Mouse (Mus musculus) left cerebral cortex, adult 9 months (tissue): ENCODE measurements around the gene Rps29.
"Not testable (repeated sequence)": the region's sequence is repeated elsewhere in the genome, so short reads cannot be mapped to it uniquely, and the experiment has no call there.

Source experiments
- DNase-seq, 2 experiments: peaks; one replicate each; pipeline ENCODE4 v3.0.0; 2022; ENCODE audit warnings: low spot score in 2 of 2

Gene Rps29

DNA sequence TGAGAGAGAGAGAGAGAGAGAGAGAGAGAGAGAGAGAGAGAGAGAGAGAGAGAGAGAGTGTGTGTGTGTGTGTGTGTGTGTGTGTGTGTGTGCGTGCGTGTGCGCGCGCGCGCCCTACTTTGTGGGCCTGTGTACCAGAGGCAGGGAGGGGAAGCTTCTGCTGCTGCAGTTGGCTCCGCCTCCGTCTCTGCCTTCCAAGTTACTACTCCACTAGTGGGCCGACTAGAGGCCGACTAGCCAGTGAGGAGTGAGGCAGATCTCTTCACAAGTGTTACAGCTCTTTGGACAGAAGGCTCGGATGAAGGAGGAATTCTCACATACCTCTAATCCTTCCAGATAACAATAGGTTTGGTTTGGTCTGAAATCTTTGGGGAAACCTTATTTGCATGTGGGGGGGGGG lies 20.4 kb upstream of the Rps29 start:
- DNase-seq: no peak

DNA sequence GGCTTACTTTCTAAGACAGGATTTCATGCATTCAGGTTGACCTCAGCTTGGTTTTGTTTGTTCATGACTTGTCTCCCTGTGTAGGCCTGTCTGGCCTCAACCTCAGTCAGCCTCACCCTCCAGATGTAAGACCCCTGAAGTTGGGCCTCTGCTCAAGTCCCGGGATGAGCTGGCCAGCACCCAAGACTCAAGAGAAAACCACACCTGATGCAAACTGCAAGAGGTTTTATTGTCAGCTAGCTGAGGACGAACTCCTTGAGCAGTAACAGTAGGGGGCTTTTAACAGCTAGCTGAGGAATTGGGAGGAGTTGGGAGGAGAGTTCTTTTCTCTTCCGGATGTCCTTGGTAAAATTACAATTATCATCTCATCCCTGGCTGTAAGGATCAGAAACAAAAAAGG lies 18.5 kb upstream of the Rps29 start:
- no peak for DNase-seq

DNA sequence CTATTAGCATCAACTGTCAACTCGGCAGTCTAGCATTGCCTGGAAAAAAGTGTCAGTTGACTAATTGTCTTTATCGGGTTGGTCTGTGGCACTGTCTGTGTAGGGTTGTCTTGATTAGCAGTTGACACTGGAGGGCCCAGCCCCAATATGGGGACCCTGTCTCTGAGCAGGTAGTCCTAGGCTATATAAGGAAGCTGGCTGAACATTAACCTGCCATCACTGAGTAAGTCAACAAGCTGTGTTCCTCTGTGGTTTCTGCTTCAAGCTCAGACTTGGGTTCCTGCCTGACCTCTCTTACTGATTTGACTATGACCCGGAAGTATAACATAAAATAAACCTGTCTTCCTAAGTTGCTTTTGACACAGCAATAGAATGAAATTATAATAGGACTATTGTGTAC lies 17.0 kb upstream of the Rps29 start:
- DNase-seq: no peak

GRCm38 (mm10) chr12:69171307-69171706 lies 12.3 kb upstream of the Rps29 start:
- DNase-seq: no peak

DNA sequence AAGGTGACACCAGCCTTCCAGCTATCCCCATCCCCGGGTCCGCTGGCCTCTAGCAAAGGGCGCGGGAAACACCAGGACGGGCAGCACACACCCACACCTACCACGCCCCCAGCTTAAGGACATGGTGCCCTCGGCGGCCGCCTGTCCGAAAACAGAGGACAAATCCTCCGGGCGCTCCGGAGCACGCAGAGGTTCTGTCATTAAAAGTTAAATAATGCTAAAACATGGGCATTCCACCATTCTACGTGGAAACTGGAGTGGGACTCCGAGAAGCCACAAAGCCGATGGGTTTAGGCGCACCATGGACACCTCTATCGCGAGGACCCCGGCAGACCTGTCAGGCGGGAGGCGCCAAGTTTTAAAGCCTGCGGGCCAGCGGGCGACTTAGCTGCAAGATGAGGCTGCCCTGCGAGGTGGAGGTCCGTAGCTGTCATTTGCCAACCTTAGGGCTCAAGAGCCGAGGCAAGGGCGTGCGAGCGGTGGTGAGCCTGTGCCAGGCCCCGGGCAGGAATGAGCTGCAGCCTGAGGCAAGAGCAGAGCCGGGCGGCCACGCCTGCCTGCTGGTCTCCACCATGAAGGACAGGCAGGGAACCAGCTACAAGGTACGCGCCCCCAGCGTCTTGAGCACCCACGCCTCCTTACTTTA lies 9.6 kb upstream of the Rps29 start, which contains the start of gene Lrr1:
Gene Lrr1, plus strand, starts transcription at position 354 of the 646 bp plus-strand sequence.
- peak; percentile 58 to 91 for DNase-seq

DNA sequence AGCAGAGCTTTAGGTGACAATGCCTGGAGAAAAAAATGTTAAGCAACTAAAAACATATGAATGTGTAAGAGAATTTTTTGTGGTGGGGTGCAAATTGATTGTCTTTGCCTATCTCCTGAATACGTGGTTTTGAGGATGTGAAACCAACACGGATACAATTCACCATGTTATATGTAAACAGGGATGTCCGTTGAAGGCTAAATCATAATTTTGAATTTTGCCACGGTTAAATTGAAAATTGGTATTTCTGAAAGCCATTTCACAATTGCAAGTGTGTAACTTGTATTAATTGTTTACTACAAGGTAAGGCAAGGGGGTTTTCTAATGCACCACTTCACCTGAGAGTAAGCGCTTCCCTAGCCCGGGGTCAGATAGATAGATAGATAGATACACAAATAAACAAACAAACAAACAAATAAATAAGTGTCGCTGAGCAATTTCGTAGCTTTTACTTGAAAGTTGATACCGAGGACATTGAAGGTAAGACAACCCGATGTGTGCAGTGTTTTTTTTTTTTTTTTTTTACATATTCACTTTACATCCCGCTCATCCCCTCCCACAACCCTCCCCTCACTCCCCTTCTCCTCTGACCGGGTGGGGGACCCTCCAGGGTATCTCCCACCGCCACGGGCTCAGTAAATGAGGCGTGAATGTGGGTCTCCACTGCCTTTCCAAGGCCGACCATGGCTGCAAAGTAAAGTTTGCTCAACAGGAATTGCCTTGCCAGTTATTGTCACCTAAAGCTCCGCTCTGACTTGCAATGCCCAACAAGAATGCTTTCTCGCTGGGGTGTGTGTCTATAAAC lies 8.9 kb upstream of the Rps29 start:
- no peak for DNase-seq

DNA sequence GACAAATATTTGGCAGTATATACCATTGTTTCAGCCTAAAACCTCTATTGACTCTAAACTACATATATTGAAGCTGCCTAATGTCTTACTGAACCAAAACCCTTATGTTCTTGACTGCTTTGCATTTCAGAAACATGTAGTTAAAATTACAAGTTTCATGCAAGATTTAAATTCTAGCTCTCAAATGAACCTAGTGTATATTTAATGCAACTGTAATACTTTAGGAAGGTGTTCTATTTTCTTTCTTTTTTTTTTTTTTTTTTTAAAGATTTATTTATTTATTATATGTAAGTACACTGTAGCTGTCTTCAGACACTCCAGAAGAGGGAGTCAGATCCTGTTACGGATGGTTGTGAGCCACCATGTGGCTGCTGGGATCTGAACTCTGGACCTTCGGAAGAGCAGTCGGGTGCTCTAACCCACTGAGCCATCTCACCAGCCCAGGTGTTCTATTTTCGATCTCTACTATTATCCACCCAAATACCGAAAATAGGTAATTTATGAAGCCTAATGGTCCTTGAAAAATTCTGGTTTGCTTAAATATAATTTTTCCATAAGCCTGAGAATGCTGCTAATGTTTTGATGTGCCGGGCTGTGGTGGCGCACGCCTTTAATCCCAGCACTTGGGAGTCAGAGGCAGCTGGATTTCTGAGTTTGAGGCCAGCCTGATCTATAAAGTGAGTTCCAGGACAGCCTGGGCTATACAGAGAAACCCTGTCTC lies 8.0 kb upstream of the Rps29 start:
- DNase-seq: not testable (repeated sequence)

GRCm38 (mm10) chr12:69164904-69165303 lies 5.9 kb upstream of the Rps29 start:
- DNase-seq: no peak

- DNase-seq: not testable (repeated sequence)
Observed at GRCm38 (mm10) chr12:69163586-69163985, 4.6 kb upstream of the Rps29 start.

DNA sequence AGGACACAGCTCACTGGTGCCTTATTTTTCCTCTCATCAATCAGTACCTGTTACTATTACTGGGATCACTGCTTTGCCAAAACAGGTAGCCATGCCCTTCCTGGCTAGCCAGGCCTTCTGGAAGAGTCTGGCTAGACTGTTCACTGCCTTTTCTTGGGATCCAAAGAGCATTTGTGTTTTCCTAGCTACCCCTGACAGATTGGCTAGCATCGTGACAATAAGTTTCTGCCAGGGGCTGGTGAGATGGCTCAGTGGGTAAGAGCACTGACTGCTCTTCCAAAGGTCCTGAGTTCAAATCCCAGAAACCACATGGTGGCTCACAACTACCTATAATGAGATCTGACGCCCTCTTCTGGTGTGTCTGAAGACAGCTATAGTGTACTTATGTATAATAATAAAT lies 1.7 kb upstream of the Rps29 start:
- DNase-seq: not testable (repeated sequence)

DNA sequence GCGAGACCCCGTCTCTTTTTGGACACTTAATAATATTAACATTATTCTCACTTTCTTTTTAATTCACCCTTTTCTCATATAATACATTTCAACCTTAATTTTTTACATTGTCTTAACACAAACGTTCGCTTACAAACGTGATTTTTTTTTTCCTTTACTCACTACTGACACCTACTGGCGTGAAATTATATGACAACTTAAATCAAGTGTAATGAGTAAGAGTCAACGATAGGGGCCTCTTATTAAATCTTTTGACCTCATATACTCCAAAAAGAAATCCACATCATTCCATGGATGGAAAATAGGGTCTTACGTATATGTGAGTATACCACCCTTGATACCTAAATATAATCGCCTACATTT lies 573 bp upstream of the Rps29 start:
- peak in 1 of 2 experiments; percentile 31 for DNase-seq

DNA sequence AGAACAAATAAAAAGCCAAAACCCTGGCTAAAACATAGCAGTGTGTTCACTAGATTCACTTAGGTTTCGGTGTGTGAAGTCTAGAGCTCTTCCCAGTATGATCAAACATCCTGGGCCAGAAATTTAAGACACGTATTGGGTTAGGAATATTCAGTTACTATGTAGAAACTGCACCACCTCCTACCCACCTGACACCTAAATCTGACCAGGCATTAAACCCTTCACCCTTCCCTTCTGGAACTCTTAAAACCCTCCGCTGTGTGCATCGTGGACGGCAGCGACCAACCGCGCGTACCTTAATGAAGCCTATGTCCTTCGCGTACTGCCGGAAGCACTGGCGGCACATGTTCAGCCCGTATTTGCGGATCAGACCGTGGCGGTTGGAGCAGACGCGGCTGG lies 621 bp downstream of the Rps29 start:
- no peak for DNase-seq

DNA sequence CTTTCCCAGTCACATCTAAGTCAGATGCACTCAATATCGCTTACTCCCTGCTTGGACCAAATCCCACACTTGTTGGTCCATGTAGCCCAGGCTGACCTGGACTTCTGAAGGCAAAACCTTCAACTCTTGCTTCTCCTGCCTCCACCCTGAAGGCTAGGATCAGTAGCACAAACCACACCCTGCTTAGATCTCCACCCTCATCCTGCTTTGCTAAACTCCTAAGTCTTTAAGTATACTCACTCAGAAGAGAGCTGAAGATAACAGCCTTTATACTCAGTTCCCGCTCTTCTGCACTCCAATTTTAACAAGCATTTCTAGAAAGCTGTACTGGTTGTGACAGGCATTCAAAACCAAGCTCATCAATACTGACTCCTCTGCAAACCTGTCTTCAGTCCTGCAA lies 1.9 kb downstream of the Rps29 start:
- DNase-seq: no peak

GRCm38 (mm10) chr12:69156436-69156835 lies 2.5 kb downstream of the Rps29 start:
- DNase-seq: no peak

DNA sequence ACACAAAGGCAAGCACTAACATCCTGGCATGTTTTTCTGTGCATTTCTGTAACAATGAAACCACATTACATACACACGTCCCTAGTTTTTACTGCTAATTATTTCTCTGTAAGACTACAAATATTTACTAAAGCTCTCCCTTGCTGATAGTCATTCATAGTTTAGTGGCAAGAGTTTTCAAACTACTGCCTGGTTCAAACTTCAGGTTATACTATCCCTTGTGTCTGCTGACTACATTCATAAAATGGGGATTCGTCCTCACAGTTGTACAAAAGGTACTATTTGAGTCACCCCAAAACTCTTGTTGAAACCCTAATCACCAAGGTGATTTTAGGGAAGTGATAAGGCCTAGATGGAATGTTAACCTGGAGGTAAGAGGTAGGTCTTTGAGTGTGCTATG lies 3.1 kb downstream of the Rps29 start:
- DNase-seq: no peak

DNA sequence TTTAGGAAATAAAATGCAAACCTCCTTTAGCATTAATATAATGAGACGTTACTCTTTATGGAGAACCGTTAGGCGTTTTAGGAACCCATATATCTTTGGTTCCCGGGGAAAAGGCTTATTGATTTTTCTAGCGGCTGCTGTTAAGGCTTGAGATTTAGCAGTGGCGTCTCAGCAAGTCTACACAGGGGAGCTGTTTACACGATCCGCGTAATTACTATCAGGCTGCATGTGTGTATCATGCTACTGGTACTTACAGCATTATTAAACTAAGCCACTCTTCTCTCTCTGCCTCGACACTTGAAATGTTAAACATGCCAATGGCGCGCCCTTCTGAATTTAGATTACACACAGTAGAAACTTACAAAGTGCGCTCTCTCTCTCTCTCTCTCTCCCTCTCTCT lies 8.9 kb downstream of the Rps29 start:
- no peak for DNase-seq

- DNase-seq: no peak
Observed at GRCm38 (mm10) chr12:69147166-69147735, 11.7 kb downstream of the Rps29 start.

GRCm38 (mm10) chr12:69143460-69143859 lies 15.5 kb downstream of the Rps29 start:
- DNase-seq: no peak

DNA sequence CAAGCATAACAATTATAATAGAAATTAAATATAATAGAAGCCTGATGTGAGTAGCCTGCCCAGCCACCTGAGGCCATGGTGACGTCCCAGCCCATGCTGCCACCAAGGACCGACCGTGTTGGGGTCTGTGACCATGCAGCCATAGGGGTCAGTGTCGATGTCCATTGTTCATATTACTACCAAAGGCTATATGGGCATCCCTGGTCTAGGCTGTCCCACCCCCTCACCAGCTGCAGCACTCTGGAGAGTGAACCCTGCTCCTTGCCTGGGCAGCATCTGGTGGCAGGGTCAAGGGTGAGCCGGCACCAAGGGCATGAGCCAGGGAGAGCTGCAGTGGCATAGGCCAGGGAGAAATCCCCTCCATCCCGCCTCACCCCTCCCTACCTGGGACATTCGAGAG lies 19.1 kb downstream of the Rps29 start:
- DNase-seq: no peak

DNA sequence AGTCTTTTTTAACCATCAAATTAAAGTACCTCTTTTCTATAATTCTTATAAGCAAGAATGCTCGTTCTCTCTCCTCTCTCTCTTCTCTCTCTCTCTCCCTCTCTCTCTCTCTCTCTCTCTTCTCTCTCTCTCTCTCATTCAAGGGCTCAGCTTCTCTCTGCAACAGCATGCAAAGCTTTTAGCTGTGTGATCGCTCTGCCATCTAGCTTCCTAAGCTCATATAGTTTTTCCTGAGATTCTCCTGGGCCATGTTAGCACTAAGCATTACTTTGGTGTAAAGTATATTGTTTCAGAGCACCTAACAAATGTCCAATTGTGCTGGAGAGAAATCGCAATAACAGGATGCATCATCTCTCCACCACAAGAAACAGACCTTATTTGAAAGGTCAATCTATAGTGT lies 19.8 kb downstream of the Rps29 start:
- DNase-seq: no peak

DNA sequence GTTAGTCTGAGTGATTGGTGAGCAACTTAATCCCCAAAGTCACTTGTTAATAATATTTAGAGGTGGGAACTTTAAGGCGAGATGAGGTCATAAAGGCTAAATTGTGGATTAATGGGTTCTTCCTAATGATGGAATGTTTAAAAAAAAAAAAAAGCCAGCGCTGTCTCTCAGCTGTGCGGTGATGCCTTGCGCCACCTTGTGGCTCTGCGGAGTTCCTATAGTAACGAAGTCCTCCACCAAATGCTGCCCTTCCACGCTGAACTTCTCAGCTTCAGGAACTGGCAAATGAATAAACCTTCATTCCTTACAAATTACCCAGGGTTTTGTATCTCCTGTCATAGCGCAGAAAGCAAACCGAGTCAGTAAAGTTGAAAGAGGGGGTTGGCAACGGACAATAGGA lies 27.0 kb downstream of the Rps29 start:
- DNase-seq: peak in 1 of 2 experiments; percentile 32

- DNase-seq: no peak
Observed at GRCm38 (mm10) chr12:69131267-69131666, 27.7 kb downstream of the Rps29 start.
